Mouse (Mus musculus) heart, postnatal 0 days (tissue): Measurements from ENCODE around the gene Rap1gap.

ENCODE experiments used
- CTCF ChIP-seq: IDR thresholded peaks from 2 replicates; pipeline ENCODE4 v1.5.1; 2016; ENCODE audit warnings: antibody characterized with exemption, control low read depth, low read depth
- EP300 ChIP-seq: IDR thresholded peaks from 2 replicates; pipeline ENCODE4 v1.6.1; 2016; ENCODE audit warnings: antibody characterized with exemption, low read depth

DNA sequence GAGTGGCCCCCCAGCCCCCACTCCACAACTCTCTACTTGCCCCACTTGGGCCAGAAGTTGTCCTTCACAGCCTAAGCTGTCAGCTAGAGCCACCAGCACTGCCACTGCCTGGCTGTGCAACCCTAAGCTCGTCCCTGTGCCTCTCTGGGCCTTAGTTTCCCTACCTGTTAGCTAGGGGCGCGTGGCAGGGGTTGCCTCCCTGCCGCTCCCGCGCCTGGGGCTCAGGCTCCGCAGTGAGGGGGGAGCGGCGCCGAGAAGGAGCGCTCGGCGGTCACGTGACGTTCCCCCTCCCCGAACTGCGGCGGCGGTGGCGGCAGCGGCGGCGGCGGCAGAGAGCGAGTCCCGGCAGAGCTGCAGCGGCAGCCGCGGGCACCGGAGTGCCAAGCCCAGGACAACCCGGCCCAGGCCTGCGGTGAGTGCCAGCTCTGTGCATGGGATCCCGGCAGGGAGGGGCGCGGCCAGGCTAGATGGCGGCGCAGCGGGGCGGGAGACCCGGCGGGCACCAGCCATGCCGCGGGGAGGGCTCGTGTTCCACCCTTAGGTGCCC lies at the start of gene Rap1gap:
- no peak for TF ChIP-seq CTCF
- no peak for TF ChIP-seq EP300
